Mouse (Mus musculus): ENCODE results near the gene Clptm1. TPM values are rescaled to one million over a fixed set of nuclear protein-coding genes. Genes with fewer than 3 reads are reported as not detected.

Gene Clptm1
- polyA plus RNA-seq (2016; fragmentation: Nextera tagmentation; extraction: Ambion mirVana) = 92.6 and 94.2 TPM in 2 replicates

DNA sequence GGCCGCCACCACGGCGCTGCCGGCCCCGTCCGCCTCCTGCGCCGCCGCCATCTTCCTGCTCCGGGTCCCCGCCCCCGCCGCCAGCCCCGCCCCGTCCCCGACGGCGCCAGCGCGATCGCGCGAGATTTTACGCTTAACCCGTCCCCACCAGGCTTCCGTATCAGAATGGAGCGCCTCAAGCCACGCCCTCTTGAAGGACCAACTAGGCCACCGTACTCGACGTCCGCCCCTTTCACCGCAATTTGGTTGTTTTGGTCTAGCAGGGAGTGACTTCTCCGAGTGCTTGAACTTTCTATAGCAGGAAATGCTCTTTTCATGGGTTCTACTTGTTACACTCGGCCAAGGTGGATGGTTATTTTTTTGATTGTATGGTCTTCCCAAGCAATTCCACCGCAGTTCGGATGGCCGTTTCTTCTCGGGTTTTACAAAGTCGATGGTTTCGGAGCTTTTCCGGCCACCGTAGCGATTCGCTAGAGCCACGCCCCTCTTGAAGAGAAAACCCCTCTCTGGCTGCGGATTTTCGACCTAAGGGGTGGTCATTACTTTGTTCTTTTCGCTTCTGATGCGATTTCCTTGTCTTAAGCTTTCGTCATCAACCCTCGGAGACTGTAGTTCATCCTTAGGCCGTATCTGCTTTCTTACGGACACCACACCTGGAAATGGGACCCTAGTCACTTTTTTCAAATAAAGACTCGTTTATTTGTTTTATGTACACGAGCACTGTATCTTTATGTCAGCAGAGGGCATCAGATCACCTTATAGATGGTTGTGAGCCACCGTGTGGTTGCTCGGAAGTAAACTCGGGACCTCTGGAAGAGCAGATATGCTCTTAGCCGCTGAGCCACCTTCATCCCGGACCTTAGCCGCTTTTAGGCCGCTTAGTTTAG lies at the start of gene Clptm1:
Clptm1 (minus strand) TSS at position 79 of the 887 bp plus-strand sequence.
- peak; percentile 71 for ATAC-seq (ENCODE audit: insufficient number of reproducible peaks, insufficient read depth, low FRiP score, low TSS enrichment, low read depth)
- WGBS = under 1% methylated on average over 63 of the region's 63 CpGs
- Histone ChIP-seq H3K27me3 (no peaks in the 10 kb centered on the region), H3K9ac (replicated peaks) (peak within 1 kb of the TSS; percentile 96), H3K4me3 (replicated peaks) (peak within 1 kb of the TSS; percentile 100), H3K4me1 (replicated peaks) (peaks cover 13% of the 10 kb centered on the region), H3K9me3 (no peaks in the 10 kb centered on the region), H3K4me2 (peak within 1 kb of the TSS; percentile 88), H3K27ac (peak within 1 kb of the TSS; percentile 95), H3K36me3 (peaks cover 21% of the 10 kb centered on the region)

DNA sequence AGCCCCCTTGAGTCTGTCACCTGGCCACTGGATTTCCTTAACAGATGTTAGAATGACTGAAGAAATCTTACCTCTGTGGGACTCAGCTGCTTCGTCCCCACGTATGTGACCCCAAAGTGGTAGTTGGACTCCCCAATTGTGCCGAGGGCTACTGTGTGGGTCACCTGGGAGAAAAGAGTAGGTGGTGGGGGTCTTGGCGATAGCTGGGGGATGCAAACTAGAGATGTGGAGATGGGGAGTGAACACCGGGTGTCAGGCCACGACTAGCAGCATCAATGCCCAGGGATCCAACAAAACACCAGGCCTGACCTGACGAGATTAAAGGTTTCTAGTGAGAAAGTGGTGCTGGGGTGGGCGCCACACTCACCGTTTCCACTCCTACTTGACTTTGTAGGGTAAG lies 48.8 kb upstream of the Clptm1 start:
- H3K9ac ChIP-seq (replicated peaks) = no peak overlapping the region
- H3K27me3 ChIP-seq = no peaks in the 10 kb centered on the region
- H3K4me1 ChIP-seq (replicated peaks) = peaks cover 15% of the 10 kb centered on the region
- no peak overlapping the region for H3K27ac ChIP-seq
- peak overlapping the region; percentile 90; the same call in 1 of the 2 replicates for H3K4me2 ChIP-seq
- 87% methylated on average over 9 of the region's 9 CpGs for WGBS
- no peaks in the 10 kb centered on the region for H3K9me3 ChIP-seq
- ATAC-seq (ENCODE audit: insufficient number of reproducible peaks, insufficient read depth, low FRiP score, low TSS enrichment, low read depth) = no peak
- H3K4me3 ChIP-seq (replicated peaks) = peak overlapping the region; percentile 100; the same call in 1 of the 2 replicates
- H3K36me3 ChIP-seq = peaks cover 68% of the 10 kb centered on the region

DNA sequence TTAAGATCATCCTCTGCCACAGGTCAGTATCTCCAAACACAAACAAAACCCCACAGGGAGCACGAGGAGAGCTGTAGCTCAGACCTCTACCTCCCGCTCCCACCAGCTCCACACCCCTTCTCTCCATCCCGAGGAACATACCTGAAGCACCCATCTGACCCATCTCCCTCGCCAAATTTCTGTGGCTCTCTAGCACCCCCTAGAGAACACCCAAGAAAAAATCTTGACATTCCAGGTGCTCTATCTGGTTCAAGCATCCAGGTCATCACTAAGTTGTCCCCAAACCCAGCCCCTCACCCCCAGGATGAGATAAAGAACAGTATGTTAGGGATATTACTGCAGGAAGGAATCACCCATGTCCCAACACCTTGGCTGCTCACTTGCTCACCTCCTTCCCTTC lies 48.4 kb upstream of the Clptm1 start:
- no peak overlapping the region for H3K27ac ChIP-seq
- no peak for ATAC-seq (ENCODE audit: insufficient number of reproducible peaks, insufficient read depth, low FRiP score, low TSS enrichment, low read depth)
- WGBS = 62% methylated on average over 4 of the region's 4 CpGs
- H3K9me3 ChIP-seq = no peaks in the 10 kb centered on the region
- peaks cover 67% of the 10 kb centered on the region for H3K36me3 ChIP-seq
- peaks cover 15% of the 10 kb centered on the region for H3K4me1 ChIP-seq (replicated peaks)
- H3K27me3 ChIP-seq = no peaks in the 10 kb centered on the region
- H3K4me3 ChIP-seq (replicated peaks) = no peak overlapping the region
- H3K4me2 ChIP-seq = peak overlapping the region; percentile 90; the same call in 1 of the 2 replicates
- no peak overlapping the region for H3K9ac ChIP-seq (replicated peaks)

DNA sequence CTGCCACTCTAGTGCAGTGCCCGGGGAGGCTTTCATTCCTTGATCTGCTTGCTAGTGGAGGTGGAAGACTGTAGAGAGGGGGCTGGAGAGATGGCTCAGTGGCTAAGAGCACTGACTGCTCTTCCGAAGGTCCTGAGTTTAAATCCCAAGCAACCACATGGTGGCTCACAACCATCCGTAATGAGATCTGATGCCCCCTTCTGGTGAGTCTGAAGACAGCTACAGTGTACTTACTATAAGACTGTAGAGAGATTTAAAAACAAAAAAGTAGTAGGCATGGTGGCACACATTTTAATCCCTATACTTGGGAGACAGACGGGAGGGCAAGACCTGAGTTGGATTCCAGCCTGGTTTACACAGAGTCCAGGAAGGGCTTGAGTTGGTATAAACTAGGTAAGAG lies 47.6 kb upstream of the Clptm1 start:
- no peak overlapping the region for H3K9ac ChIP-seq (replicated peaks)
- H3K4me2 ChIP-seq = no peak overlapping the region
- H3K4me3 ChIP-seq (replicated peaks) = no peak overlapping the region
- no peaks in the 10 kb centered on the region for H3K27me3 ChIP-seq
- peaks cover 15% of the 10 kb centered on the region for H3K4me1 ChIP-seq (replicated peaks)
- peaks cover 69% of the 10 kb centered on the region for H3K36me3 ChIP-seq
- H3K9me3 ChIP-seq = no peaks in the 10 kb centered on the region
- no peak overlapping the region for H3K27ac ChIP-seq
- 81% methylated on average over 4 of the region's 4 CpGs for WGBS
- ATAC-seq (ENCODE audit: insufficient number of reproducible peaks, insufficient read depth, low FRiP score, low TSS enrichment, low read depth) = no peak

DNA sequence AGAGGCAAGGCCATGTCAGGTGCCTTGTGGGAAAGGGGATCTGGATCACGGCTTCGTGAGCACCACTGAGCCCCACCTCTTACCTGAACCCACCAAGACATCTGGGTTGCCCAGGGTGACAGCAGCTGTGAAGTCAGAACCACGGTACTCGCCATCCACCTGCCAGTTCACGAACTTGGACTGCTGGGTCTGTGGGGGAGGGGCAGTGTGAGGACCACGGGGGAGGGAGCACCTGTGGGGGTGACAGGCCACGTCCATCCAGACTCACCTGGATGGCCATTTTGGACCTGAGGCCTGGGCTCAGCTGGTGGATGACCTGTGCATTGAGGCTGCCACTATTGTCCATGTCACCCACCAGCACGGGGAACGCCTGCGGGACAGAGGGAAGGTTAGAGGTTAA lies 45.8 kb upstream of the Clptm1 start:
- no peak overlapping the region for H3K9ac ChIP-seq (replicated peaks)
- no peaks in the 10 kb centered on the region for H3K27me3 ChIP-seq
- no peak overlapping the region for H3K4me2 ChIP-seq
- peaks cover 78% of the 10 kb centered on the region for H3K36me3 ChIP-seq
- H3K4me3 ChIP-seq (replicated peaks) = no peak overlapping the region
- 93% methylated on average over 10 of the region's 10 CpGs for WGBS
- H3K27ac ChIP-seq = no peak overlapping the region
- no peaks in the 10 kb centered on the region for H3K9me3 ChIP-seq
- ATAC-seq (ENCODE audit: insufficient number of reproducible peaks, insufficient read depth, low FRiP score, low TSS enrichment, low read depth) = no peak
- H3K4me1 ChIP-seq (replicated peaks) = peaks cover 13% of the 10 kb centered on the region

DNA sequence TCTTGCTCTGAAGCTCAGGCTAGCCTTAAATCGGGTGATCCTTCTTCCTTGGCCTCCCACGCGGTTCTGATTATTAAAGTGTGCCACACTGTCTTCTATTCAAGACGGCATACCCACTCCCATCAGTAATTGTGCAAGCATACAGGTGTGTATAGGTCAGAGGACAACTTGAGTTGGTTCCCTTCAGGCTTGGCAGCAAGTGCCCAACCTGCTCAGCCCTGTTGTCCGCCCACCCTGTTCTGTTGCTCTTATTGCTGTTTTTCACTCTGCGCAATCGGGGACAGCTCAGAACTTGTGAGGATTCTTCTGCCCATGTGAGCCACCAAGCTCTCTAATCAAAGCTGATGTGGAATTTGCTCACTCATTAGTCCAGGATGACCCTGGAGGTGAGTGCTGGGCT lies 40.4 kb upstream of the Clptm1 start:
- Histone ChIP-seq H3K36me3 (peaks cover 84% of the 10 kb centered on the region), H3K4me2 (no peak overlapping the region), H3K27ac (no peak overlapping the region), H3K27me3 (no peaks in the 10 kb centered on the region), H3K4me3 (replicated peaks) (no peak overlapping the region), H3K4me1 (replicated peaks) (peaks cover 6% of the 10 kb centered on the region), H3K9ac (replicated peaks) (no peak overlapping the region), H3K9me3 (no peaks in the 10 kb centered on the region)
- no peak for ATAC-seq (ENCODE audit: insufficient number of reproducible peaks, insufficient read depth, low FRiP score, low TSS enrichment, low read depth)
- 95% methylated on average over 7 of the region's 7 CpGs for WGBS

DNA sequence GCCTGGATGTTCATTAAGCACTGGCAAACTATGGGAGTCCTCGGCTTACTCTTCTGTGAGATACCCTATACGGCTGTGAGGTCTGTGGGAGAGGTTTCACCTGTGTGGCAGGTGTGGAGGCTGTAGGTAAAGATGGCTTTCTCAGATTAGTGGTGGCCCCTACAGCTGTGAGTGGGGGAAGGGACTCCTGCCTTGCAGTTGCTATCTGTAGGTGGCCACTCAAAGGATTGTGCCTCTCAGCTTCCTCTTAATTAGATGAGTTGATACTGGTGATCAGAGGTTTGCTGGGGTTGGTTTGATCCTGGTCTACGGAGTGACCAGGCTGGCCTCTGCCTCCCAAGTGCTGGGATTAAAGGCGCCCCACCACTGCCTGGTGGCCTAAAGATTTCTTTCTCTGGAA lies 39.6 kb upstream of the Clptm1 start:
- WGBS = 91% methylated on average over 4 of the region's 4 CpGs
- Histone ChIP-seq H3K4me3 (replicated peaks) (no peak overlapping the region), H3K27ac (no peak overlapping the region), H3K9me3 (no peaks in the 10 kb centered on the region), H3K4me2 (no peak overlapping the region), H3K9ac (replicated peaks) (no peak overlapping the region), H3K4me1 (replicated peaks) (peaks cover 8% of the 10 kb centered on the region), H3K27me3 (no peaks in the 10 kb centered on the region), H3K36me3 (peaks cover 76% of the 10 kb centered on the region)
- no peak for ATAC-seq (ENCODE audit: insufficient number of reproducible peaks, insufficient read depth, low FRiP score, low TSS enrichment, low read depth)

DNA sequence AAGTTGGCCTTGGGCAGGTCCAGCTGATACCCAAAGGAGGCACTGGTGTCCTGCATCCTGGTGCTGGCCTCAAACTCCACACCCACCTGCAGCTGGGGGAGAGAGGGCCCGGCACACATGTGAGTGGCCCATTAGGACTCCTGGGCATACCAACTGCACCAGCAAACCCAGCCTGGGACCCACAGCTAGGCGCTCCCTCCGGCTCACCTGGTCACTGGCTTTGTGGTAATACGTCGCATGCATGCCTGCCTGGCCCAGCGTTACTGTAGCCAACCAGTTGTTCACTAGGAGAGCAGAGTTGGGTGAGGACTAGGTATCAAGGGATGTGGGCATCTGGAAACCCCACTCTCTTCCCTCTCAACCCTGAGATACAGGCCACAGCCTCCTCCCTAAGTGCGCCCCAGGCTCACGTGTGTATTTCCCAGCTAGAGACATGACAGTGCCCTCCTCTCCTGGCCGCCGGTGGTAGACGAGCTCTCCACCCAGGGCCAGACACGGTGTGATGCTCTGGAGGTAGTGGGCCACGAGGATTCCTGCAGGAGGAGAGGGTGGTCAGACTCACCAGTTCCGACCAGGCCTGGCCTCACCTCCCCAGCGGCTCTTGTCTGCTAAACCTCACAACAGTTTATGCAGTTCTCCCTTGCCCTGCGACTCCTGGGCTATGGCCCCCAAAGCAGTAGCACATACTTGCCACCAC lies 38.2 kb upstream of the Clptm1 start:
- H3K4me1 ChIP-seq (replicated peaks) = peaks cover 22% of the 10 kb centered on the region
- 92% methylated on average over 16 of the region's 16 CpGs for WGBS
- H3K9me3 ChIP-seq = no peaks in the 10 kb centered on the region
- no peak overlapping the region for H3K9ac ChIP-seq (replicated peaks)
- H3K36me3 ChIP-seq = peaks cover 63% of the 10 kb centered on the region
- no peak overlapping the region for H3K27ac ChIP-seq
- no peak overlapping the region for H3K4me2 ChIP-seq
- peaks cover 4% of the 10 kb centered on the region for H3K27me3 ChIP-seq
- no peak overlapping the region for H3K4me3 ChIP-seq (replicated peaks)
- no peak for ATAC-seq (ENCODE audit: insufficient number of reproducible peaks, insufficient read depth, low FRiP score, low TSS enrichment, low read depth)

DNA sequence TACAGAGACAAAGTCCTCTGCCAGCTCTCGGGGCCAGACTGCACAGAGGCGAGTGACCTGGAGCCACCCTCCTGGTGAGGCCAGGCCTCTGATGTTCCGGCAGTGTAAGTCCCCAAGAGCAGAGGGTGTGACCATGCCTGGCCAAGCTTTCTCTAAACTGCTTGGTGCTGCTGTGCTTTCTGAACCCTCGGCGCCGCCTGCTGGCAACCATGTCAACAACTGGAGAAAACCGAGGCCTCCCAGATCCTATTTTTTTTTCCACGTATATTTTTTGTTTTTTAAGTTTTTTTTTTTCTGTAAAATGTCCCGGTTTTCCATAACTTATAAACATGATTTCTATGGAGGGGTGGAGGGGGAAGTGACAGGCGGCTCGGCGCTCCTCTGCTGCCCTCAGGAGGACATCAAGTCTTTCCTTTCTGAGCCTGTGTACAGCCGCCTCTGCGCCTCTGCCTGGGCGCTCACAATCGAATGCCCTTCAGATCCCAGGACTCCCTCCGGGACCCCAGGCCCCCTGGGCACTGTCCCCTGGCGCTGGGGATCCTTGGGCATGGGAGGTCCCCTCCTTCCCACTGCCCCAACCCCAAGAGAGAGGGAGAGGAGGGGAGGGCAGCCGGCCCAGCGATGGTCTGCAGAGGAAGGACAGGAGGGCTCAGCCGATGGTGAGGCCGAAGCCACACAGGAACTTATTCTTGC lies 36.4 kb upstream of the Clptm1 start:
- Histone ChIP-seq H3K4me1 (replicated peaks) (peaks cover 25% of the 10 kb centered on the region), H3K36me3 (peaks cover 53% of the 10 kb centered on the region), H3K9ac (replicated peaks) (no peak overlapping the region), H3K27ac (peak overlapping the region; percentile 64; the same call in 1 of the 2 replicates), H3K4me3 (replicated peaks) (no peak overlapping the region), H3K27me3 (peaks cover 10% of the 10 kb centered on the region), H3K4me2 (no peak overlapping the region), H3K9me3 (no peaks in the 10 kb centered on the region)
- 0 out of 2 replicates have a peak, but pooled peaks have one; percentile 61 for ATAC-seq (ENCODE audit: insufficient number of reproducible peaks, insufficient read depth, low FRiP score, low TSS enrichment, low read depth)
- 34% methylated on average over 22 of the region's 22 CpGs for WGBS

DNA sequence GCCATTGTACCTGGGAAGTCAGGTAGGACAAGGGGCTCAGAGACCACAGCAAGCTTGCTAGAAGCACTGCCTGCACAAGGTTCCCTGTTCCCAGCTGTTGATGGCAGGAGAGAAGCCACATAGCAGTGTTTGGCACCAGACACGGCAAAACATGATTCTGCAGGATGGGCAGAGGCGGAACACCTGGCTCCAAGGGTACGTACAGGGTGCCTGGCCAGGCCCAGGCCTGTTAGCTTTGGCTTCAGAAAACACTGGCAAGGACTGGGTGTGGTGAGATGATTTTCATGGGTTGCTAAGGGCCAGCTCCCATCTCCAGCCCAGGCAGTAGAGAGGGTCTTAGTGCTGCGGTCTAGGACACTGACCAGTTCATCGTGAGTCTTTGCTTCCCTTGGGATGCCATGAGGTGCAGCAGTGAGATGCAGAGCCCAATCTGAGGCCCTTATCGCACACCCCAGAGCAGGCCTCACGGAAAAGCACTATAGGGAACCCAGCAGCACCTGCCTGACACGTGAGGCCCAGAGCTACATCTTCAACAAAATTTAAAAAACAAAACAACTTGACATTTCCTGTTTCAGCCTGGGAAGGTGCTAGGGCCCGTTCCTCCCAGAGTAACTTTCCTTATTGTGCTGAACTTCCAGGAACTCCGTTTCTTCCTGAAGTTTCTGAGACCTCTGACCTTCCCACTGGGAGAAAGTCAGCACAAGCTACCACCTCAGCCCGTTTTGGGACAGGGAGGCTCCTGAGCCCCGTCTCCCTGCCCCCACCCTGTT lies 35.7 kb upstream of the Clptm1 start:
- no peak overlapping the region for H3K4me3 ChIP-seq (replicated peaks)
- peaks cover 54% of the 10 kb centered on the region for H3K36me3 ChIP-seq
- WGBS = 61% methylated on average over 12 of the region's 12 CpGs
- H3K27ac ChIP-seq = 0 out of 2 replicates have a peak overlapping the region, but pooled peaks have one; percentile 31
- peaks cover 10% of the 10 kb centered on the region for H3K27me3 ChIP-seq
- H3K9me3 ChIP-seq = no peaks in the 10 kb centered on the region
- no peak overlapping the region for H3K9ac ChIP-seq (replicated peaks)
- H3K4me2 ChIP-seq = no peak overlapping the region
- H3K4me1 ChIP-seq (replicated peaks) = peaks cover 25% of the 10 kb centered on the region
- ATAC-seq (ENCODE audit: insufficient number of reproducible peaks, insufficient read depth, low FRiP score, low TSS enrichment, low read depth) = no peak

Measured in limb, embryonic 12.5 days (tissue).